Mouse (Mus musculus): ENCODE data around the gene Fbxo27. TPM values are rescaled to one million over a fixed set of nuclear protein-coding genes. Genes with fewer than 3 reads are reported as not detected.
"Not testable (repeated sequence)": the region's sequence is repeated elsewhere in the genome, so short reads cannot be mapped to it uniquely, and the experiment has no call there.

Gene Fbxo27
- total RNA-seq, 2 experiments from 2014 or later: 0.47 to 0.84 TPM

DNA sequence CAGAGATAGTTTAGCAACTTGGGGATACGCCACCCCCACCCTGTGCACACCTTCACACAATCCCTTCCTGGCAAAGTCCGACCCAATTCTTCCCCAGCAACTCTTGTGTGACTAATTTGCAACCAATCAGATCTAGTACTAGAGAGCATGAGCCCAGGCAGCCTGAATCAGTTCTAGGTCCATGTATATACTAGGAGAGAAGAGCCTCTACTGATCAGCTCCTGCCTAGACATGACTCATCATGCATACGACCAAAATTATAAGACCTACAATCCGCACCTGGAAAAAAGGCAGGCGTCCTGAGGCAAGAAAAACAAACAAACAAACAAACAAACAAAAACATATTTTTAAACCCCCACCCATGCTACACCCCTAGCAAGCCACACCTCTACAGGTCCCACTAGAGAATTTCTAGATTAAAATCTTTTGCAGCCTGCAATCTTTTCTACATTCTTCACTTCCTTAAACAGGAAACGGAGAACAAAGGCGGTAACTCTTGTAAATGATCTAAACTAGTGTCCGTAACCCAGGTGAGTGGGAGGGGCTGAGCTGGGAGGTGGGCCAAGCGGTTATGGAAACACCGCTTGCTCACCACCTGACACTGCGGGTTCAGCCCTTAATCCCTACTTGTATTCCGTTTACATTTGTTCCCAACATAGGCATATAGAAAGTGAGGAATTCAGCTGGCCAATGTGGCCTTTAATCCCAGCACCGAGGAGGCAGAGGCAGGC lies 15.7 kb upstream of the Fbxo27 start:
- Histone ChIP-seq H3K27ac (no peak overlapping the region), H3K4me3 (no peak overlapping the region)
- DNase-seq: no peak
- intact Hi-C loops (cut with DNase I): no loop called here
- TF ChIP-seq CTCF (IDR thresholded peaks at IDR 0.05): no peak

DNA sequence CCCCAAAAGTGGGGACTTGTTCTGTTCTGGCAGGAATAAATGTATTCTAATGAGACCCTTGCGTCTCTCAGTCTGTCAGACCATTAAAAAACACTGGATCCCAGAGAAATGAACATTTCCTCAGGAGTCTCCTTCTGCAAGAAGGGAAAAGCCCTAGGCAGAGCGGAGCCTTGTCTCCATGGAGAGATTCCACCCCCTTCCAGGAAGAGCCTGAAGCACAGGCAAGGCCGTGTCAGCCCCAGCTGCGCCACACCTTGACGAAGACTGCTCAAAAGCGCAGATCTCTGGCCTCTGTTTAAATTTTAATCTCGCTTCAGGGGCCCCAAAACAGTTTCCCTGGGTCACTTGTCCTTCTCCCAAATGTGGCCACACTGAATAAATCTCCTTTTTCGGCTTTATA lies 15.0 kb upstream of the Fbxo27 start:
- intact Hi-C loops (cut with DNase I): no loop called here
- DNase-seq: no peak
- no peak for TF ChIP-seq CTCF (IDR thresholded peaks at IDR 0.05)
- H3K4me3 ChIP-seq: no peak overlapping the region
- no peak overlapping the region for H3K27ac ChIP-seq

DNA sequence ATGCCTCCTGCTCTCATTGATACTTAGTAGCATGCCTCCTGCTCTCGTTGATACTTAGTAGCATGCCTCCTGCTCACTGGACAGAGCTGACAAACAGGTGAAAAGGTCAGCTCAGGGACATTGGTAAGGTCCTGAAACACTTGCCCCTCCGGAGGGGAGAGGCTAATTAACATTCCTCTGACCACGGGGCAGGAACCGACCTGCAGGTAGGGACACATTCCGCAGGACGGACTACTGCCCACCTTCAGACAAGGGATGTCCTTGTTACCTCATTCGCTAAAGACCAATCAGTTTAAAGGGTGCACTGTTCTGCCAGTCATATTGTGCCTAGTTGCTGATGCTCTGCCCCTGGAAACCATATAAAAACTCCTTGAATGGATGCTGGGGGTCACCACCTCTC lies 1.6 kb upstream of the Fbxo27 start:
- no peak overlapping the region for H3K4me3 ChIP-seq
- TF ChIP-seq CTCF (IDR thresholded peaks at IDR 0.05): no peak
- no peak for DNase-seq
- no peak overlapping the region for H3K27ac ChIP-seq
- intact Hi-C loops (cut with DNase I): no loop called here

DNA sequence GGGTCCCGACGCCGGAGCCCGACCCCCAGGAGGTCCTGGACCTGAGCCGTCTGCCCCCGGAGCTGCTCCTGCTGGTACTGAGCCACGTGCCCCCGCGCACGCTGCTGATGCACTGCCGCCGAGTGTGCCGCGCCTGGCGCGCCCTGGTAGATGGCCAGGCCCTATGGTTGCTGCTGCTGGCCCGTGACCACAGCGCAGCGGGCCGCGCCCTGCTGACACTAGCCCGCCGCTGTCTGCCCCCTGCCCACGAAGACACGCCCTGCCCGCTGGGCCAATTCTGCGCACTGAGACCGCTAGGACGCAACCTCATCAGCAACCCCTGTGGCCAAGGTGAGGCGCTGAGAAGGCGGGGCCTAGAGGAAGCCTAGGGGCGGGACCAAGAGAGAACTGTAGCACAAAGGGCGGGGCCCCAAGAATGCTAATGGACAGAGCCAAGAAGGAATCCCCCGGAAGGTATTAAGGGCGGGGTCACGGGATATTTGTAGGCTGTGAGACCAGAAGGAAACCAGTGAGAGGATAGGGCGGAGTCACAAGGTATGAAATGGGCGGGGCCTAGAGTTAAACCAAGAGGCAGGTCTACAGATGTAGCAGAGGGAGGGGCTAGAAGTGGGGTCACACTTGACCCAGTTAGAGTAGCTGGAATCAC lies 795 bp downstream of the Fbxo27 start:
- intact Hi-C loops (cut with DNase I): no loop called here
- peak; percentile 66 for DNase-seq
- no peak for TF ChIP-seq CTCF (IDR thresholded peaks at IDR 0.05)
- peak overlapping the region; percentile 72 for H3K27ac ChIP-seq
- H3K4me3 ChIP-seq: peak overlapping the region; percentile 78

DNA sequence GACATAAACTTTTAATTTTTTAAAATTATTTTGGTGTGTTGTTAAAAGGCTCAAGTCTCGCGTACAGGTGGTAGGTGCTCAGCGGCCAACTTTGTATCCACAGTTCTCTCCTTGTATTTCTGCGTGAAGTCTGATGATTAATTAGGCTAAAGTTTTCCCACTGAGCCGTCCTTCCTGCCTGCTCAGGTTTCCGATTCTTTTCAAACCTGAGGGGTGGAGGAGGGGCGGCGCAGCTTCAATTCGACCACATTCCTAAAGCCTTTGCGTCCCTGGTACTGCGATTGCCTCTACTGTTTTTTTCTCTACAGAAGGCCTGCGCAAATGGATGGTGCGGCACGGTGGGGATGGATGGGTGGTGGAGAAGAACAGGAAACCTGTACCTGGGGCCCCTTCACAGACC lies 1.8 kb downstream of the Fbxo27 start:
- no peak overlapping the region for H3K4me3 ChIP-seq
- DNase-seq: no peak

DNA sequence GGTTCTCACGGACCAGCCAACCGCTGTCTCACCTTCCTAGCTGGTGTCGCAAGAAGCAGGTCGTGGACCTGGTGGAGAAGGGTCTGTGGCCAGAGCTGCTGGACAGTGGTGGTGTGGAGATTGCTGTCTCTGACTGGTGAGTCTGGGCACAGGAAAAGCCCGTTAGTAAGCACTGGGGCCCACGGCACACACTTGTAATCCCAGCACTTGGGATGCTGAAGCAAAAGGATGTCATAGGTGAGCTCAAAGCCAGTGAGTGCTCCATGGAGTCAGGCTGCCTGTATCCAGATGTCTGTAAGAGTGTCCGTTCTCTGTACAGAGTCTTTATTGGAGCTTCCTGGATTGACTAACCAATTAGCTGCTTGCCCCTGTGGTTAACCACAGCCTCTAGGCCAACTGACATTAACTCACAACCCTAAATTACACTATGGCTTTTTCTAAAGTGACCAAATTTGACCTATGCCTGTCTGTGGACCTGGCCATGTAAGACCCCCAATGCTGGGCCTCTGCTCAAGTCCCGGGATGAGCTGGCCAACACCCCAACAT lies 2.4 kb downstream of the Fbxo27 start:
- intact Hi-C loops (cut with DNase I): no loop called here
- TF ChIP-seq CTCF (IDR thresholded peaks at IDR 0.05): no peak
- DNase-seq: no peak
- Histone ChIP-seq H3K4me3 (no peak overlapping the region), H3K27ac (no peak overlapping the region)

More for the DNA sequence above, 1.8 kb downstream of the Fbxo27 start:
- no peak overlapping the region for H3K27ac ChIP-seq
- TF ChIP-seq CTCF (IDR thresholded peaks at IDR 0.05): no peak
- intact Hi-C loops (cut with DNase I): no loop called here

DNA sequence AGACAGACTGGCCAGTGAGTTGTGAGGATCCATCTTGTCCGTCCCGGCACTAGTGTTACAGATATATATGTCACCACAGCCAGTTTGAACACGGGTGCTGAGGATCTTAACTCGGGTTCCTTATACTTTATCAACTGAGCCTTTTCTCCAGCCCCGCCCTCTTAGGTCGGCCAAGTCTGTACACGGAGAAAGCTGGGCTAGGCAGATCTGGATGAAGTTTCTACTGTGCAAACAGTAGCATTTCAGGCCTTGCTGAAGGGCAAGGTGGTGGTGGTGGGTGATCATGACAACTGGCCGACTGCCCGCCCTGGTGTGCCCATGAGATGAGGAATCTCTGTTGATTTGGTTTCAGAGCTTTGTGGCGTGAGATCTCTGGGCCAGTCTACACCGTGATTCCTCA lies 4.6 kb downstream of the Fbxo27 start:
- Histone ChIP-seq H3K27ac (no peak overlapping the region), H3K4me3 (no peak overlapping the region)
- intact Hi-C loops (cut with DNase I): no loop called here
- no peak for DNase-seq
- no peak for TF ChIP-seq CTCF (IDR thresholded peaks at IDR 0.05)

DNA sequence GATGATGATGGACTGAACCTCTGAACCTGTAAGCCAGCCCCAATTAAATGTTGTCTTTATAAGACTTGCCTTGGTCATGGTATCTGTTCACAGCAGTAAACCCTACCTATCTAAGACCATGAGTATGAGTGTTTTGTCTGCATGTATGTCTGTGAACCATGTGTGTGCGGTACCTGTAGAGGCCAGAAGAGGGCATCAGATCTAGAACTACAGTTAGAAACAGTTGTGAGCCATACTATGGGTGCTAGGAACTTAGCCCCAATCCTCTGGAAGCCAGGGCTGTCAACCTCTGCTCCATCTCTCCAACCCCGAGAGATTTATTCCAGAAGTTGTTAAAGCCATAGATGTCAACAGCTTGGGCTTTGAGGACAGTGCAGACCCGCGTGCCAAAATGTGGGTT lies 7.6 kb downstream of the Fbxo27 start:
- H3K4me3 ChIP-seq: no peak overlapping the region
- intact Hi-C loops (cut with DNase I): no loop called here
- no peak overlapping the region for H3K27ac ChIP-seq
- TF ChIP-seq CTCF (IDR thresholded peaks at IDR 0.05): no peak
- DNase-seq: no peak

DNA sequence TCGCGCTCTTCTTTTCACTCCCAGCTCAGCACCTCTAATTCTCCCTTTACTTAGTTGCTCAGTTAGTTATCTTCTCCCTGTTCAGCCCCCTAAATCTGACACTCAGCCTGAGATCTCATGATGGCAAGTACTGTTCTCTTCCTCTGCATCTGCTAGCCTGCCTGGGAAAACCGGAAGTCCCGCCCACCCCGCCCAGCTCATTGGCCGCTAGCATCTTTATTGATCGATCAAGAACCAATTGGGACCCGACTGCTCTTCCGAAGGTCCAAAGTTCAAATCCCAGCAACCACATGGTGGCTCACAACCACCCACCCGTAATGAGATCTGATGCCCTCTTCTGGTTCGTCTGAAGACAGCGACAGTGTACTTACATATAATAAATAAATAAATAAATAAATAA lies 8.7 kb downstream of the Fbxo27 start:
- H3K4me3 ChIP-seq; H3K27ac ChIP-seq; intact Hi-C loops (cut with DNase I); DNase-seq: not testable (repeated sequence)

DNA sequence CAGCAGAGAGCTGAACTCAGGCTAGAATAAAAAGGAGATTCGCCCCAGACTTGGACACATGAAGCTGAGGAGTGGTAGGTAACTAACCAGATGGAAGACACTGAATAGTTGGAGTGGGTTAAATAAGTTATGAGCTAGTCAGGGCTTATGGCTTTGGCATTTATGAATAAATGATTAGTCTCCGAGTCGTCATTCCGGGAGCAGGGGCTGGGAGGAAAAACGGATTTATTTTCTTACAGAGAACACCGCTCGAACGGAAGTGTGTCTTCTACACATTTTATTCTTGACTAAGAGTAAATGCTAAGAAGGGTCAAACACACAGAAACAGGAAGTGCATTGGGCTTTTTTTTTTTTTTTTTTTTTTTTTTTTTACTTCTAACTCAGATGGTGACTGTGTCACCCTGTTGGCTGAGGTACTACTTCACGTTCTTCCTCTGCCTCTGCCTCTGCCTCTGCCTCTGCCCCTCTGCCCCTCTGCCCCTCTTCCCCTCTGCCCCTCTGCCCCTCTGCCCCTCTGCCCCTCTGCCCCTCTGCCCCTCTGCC lies 10.0 kb downstream of the Fbxo27 start:
- Histone ChIP-seq H3K4me3 (no peak overlapping the region), H3K27ac (no peak overlapping the region)
- intact Hi-C loops (cut with DNase I): no loop called here
- DNase-seq: no peak
- TF ChIP-seq CTCF (IDR thresholded peaks at IDR 0.05): no peak

DNA sequence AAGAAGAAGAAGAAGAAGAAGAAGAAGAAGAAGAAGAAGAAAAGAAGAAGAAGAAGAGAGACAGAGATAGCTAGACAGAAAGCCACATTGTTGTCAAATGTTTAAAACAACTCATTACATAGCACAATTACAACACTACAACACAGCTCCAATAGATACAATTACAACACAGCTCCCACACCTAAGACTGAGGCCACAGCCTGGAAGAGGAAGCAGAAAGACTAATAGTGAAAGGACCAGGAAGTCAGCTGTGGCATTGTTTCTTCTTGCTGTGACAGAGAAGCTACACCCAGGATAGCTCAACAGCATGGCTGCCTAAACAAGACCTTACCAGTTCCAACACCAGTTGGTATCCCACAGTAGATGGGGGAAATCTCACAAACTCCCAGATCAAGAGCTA lies 16.8 kb downstream of the Fbxo27 start:
- no peak overlapping the region for H3K27ac ChIP-seq
- H3K4me3 ChIP-seq: no peak overlapping the region
- DNase-seq: no peak
- TF ChIP-seq CTCF (IDR thresholded peaks at IDR 0.05): no peak
- intact Hi-C loops (cut with DNase I): no loop called here

DNA sequence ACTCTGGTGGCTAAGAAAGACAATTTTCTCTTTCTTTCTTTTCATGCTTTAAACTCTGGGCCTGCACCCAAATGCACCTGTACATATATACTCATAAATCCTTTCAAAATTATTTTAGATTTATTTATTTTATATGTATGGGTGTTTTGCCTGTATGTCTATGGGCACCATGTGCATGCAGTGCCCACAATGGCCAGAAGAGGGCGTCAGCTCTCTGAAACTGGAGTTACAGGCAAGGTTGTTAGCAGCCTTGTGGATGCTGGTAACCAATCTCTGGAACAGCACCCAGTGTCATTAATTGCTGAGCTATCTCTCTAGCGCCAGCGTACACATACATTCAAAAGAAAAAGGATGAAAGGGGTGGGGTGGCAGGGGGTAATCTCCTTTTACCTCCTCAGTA lies 18.3 kb downstream of the Fbxo27 start:
- intact Hi-C loops (cut with DNase I): no loop called here
- TF ChIP-seq CTCF (IDR thresholded peaks at IDR 0.05): peak; percentile 25
- no peak for DNase-seq
- H3K4me3 ChIP-seq: no peak overlapping the region
- no peak overlapping the region for H3K27ac ChIP-seq

DNA sequence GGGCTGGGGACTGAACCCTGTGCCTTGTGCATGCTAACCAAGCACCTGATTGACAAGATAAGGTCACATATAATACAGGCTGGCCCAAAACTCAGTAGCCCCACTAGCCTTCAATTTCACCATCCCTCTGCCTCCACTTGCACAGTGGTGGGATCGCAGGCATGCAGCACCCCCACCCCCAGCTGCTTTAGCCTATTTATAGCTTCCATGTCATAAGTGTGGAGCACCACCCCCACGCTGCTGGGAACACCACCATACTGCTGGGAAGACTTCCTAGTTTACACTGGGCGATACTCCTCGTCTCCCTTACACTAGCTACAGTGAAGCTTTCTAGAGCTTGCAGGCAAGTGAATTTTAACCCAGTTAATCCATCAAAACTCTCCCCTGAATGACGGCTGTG lies 22.0 kb downstream of the Fbxo27 start:
- DNase-seq: no peak
- TF ChIP-seq CTCF (IDR thresholded peaks at IDR 0.05): no peak
- intact Hi-C loops (cut with DNase I): no loop called here
- Histone ChIP-seq H3K4me3 (no peak overlapping the region), H3K27ac (no peak overlapping the region)

Data from gastrocnemius, adult 2 months (tissue).